12 mouse cellular contexts compared by ENCODE assay signal in the genomic region with DNA sequence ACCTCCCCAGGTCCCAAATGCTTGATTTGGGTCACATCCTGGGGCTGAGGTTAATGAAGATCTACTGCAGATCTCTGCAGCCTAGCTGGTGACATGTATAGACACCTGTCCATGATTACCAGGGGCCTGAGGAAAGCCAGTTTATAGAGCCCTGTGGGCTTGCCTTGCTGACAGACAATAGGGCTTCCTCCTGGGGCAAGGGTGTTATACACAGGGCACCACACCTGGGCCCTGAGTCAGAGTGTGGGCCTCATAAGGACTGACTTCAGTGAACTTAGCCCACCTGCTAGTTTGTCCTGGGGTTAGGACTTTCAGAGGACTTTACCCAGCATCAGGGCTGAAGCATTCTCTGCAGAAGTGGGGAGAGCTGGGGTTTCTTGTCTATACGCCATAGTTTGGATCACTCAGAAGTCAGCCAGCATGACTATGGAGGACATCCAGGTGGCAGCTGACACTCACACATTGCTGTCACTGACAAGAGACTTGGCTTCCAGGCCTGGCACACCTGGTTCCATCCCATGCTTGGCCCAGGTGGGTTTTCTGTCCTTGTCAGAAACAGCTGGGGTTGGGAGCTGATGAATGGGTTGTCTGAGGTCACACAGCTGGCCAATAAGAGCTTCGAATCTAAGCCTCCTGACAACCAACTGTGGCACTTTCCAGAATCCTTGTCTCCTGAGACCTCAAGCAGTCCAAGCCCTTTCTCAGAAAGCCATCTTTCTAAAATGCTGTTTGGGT.
DNase-seq lines count a peak whose midpoint lies in the region; ATAC-seq lines count a peak whose summit lies in the region.
"Had no signal": no experiment of that assay in that cellular context is flagged by ENCODE, and none has a peak within 500 bp of the region (broad histone marks: within the 10 kb centered on the region; RNA-seq: fewer than 3 reads in every experiment).

No protein-coding gene starts in this region.

- H3K9me3 ChIP-seq in forebrain, embryonic 10.5 days = no peaks in the 10 kb centered on the region
- no peaks in the 10 kb centered on the region for H3K9me3 ChIP-seq in forebrain, embryonic 16.5 days (ENCODE audit: control insufficient read depth, low read length)
- H3K9me3 ChIP-seq in lung, embryonic 15.5 days = no peaks in the 10 kb centered on the region
- H3K9me3 ChIP-seq in limb, embryonic 15.5 days = no peaks in the 10 kb centered on the region
- H3K9me3 ChIP-seq: G1E had no signal

- H3K4me2 ChIP-seq in forebrain, embryonic 16.5 days (ENCODE audit: low read length) = no peak overlapping the region
- H3K4me2 ChIP-seq in lung, embryonic 15.5 days = no peak overlapping the region
- H3K4me2 ChIP-seq in limb, embryonic 15.5 days = no peak overlapping the region

- no peak overlapping the region for H3K4me3 ChIP-seq in forebrain, embryonic 10.5 days
- H3K4me3 ChIP-seq in forebrain, embryonic 16.5 days (replicated peaks; ENCODE audit: low read length) = no peak overlapping the region
- no peak overlapping the region for H3K4me3 ChIP-seq in lung, embryonic 15.5 days
- H3K4me3 ChIP-seq in limb, embryonic 15.5 days = no peak overlapping the region
- H3K4me3 ChIP-seq: left cerebral cortex, adult 2 months had no signal

- ATAC-seq in forebrain, embryonic 16.5 days = no peak
- no peak for ATAC-seq in lung, embryonic 15.5 days (ENCODE audit: borderline replicate concordance, extremely low read depth, low FRiP score, low TSS enrichment)
- no peak for ATAC-seq in limb, embryonic 15.5 days (ENCODE audit: insufficient number of reproducible peaks, low FRiP score, low TSS enrichment, low read depth)
- ATAC-seq: activated CD4-positive, CD25-positive, alpha-beta regulatory T cell, adult 4 months; inflammation-experienced regulatory T-cells, adult 6 months had no signal

- no peak overlapping the region for H3K9ac ChIP-seq in forebrain, embryonic 16.5 days (replicated peaks; ENCODE audit: low read depth, low read length)
- H3K9ac ChIP-seq in lung, embryonic 15.5 days = no peak overlapping the region
- no peak overlapping the region for H3K9ac ChIP-seq in limb, embryonic 15.5 days

- H3K36me3 ChIP-seq in forebrain, embryonic 10.5 days (replicated peaks) = no peaks in the 10 kb centered on the region
- no peaks in the 10 kb centered on the region for H3K36me3 ChIP-seq in forebrain, embryonic 16.5 days (ENCODE audit: control insufficient read depth, insufficient read depth)
- no peaks in the 10 kb centered on the region for H3K36me3 ChIP-seq in lung, embryonic 15.5 days
- no peaks in the 10 kb centered on the region for H3K36me3 ChIP-seq in limb, embryonic 15.5 days
- H3K36me3 ChIP-seq: G1E had no signal

- H3K4me1 ChIP-seq in forebrain, embryonic 10.5 days = peaks cover 28% of the 10 kb centered on the region
- peaks cover 7% of the 10 kb centered on the region for H3K4me1 ChIP-seq in forebrain, embryonic 16.5 days (replicated peaks; ENCODE audit: control insufficient read depth, insufficient read depth, low read length)
- H3K4me1 ChIP-seq in lung, embryonic 15.5 days = peaks cover 7% of the 10 kb centered on the region; the same call in 1 of the 2 replicates
- peaks cover 41% of the 10 kb centered on the region for H3K4me1 ChIP-seq in limb, embryonic 15.5 days

- H3K27ac ChIP-seq in forebrain, embryonic 10.5 days = peak overlapping the region; percentile 84
- H3K27ac ChIP-seq in forebrain, embryonic 16.5 days (ENCODE audit: low read length) = no peak overlapping the region
- H3K27ac ChIP-seq in lung, embryonic 15.5 days = peak overlapping the region; percentile 9; the same call in 1 of the 2 replicates
- peak overlapping the region; percentile 79 for H3K27ac ChIP-seq in limb, embryonic 15.5 days
- H3K27ac ChIP-seq: left cerebral cortex, adult 2 months had no signal

- no peaks in the 10 kb centered on the region for H3K27me3 ChIP-seq in forebrain, embryonic 10.5 days (ENCODE audit: poor library complexity, severe bottlenecking)
- no peaks in the 10 kb centered on the region for H3K27me3 ChIP-seq in forebrain, embryonic 16.5 days (replicated peaks; ENCODE audit: control insufficient read depth, insufficient read depth, low read length)
- H3K27me3 ChIP-seq in lung, embryonic 15.5 days = no peaks in the 10 kb centered on the region
- peaks cover 6% of the 10 kb centered on the region; the same call in 1 of the 2 replicates for H3K27me3 ChIP-seq in limb, embryonic 15.5 days

- WGBS in forebrain, embryonic 10.5 days = 84% methylated on average over 2 of the region's 2 CpGs
- 81% methylated on average over 2 of the region's 2 CpGs for WGBS in forebrain, embryonic 16.5 days
- 64% methylated on average over 2 of the region's 2 CpGs for WGBS in lung, embryonic 15.5 days
- WGBS in limb, embryonic 15.5 days = 65% methylated on average over 2 of the region's 2 CpGs

- no peak for DNase-seq in forebrain, embryonic 10.5 days (ENCODE audit: extremely low spot score, low spot score)
- DNase-seq in lung, postnatal 10 days = no peak
- peak; percentile 46 to 70 for DNase-seq in thymus, postnatal 36 days
- no peak for DNase-seq in testis, postnatal 10 days (ENCODE audit: low spot score)
- DNase-seq in B cell, adult 2 months = no peak

Comparison
In these comparisons a context has a peak if more than half of its experiments do, and no peak if none do; other contexts are left out.
1. DNase-seq: peak in thymus, postnatal 36 days (2 of 2); none in forebrain, embryonic 10.5 days (single experiment), lung, postnatal 10 days (single experiment), testis, postnatal 10 days (single experiment) and B cell, adult 2 months (0 of 2).